Mouse (Mus musculus) kidney, postnatal 10 days (tissue): ENCODE measurements around the gene Rcor2.

Experiments
- DNase-seq: peaks from one replicate; pipeline ENCODE4 v3.0.0; 2021; ENCODE audit warnings: mixed read lengths

The Rcor2 gene

GRCm38 (mm10) chr19:7295071-7295658, 28.0 kb downstream of the Rcor2 start:
- peak; percentile 68 for DNase-seq

DNA sequence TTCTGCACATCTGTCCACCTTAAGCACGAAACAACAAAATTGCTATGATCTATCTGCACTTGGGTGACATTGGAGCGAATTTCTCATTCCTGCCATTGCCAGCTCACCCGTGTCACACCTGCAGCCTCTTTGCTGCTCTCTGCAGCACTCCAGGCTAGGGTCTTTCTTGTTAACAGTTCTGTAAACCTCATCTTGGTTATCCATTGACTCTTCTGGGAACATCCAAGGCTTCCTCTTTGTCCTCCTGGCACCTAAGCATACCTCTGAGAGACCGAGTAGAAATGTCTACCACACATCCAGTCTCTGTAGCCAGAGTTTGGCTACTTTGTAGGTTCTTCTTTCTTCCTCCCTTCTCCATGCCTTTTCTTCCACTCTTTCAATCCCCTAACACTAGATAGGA, 28.8 kb downstream of the Rcor2 start:
- DNase-seq: no peak

GRCm38 (mm10) chr19:7299052-7299451, 31.9 kb downstream of the Rcor2 start:
- no peak for DNase-seq

DNA sequence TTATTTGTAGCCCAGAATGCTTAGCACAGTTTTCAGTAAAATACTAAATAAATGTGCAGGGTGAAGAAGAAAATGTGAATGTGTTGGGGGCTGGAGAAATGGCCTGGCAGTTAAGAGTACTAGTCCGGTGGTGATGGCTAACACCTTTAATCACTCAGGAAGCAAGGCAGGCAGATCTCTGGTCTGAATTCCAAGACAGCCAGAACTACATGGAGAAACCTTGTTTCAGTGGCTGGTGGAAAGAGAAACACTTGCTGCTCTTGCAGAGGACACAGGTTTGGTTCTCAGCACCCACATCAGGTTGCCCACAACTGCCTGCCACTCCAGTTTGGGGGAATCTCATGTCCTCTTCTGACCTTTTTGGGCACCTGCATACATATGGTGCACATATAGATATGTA, 33.0 kb downstream of the Rcor2 start:
- DNase-seq: no peak

DNA sequence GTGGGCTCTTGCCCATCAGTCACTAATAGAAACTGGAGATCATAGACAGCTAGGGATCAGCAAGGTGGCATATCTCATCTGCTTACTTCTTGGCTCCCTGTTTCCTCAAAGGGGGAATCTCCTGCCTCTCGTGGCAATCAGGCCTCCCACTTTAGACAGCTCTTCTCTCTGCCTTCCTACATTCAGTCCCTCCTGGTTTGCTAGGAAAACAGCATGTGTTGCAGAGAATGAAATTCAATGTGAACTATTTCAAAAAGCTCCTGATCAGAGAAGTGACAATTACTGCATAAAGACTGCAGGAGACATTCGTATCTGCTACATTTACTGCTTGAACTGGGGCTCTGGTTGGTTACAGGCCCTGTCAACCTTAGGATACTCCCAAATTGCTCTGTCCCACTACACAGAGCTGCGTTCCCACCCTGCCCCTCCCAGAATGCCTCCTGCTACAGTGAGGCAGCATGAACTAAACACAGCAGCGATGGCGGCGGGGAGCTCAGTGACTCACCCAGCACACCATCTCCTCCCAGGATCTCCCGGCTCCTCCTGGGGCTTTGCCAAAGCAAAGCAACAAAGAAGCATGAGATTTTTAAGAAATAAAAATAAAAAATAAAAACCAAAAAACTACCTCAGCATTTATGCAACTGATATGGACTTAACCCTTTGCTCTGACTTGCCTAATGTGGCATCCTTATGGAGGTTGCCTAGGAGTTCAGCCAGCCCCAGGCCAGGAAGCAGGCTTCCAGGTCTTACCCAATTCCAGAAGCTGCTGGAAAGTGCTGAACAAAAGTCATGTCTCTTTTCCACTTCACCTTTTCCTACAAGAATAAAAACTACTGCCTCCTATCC, 34.7 kb downstream of the Rcor2 start:
- peak; percentile 54 for DNase-seq

DNA sequence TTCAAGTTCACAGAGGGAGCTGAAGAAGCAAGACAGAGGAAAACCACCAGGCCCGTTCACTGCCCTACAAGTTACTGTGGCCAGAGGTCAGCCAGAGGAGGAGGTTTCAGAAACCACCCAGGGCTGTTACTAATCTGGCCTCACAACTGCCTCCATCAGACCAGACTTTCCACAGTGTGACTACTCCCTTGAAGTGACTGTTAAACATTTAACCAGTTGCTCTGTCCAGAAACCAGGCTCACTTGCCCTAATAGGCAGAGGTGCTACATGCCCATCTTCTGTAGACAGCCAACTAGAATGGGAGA, 35.3 kb downstream of the Rcor2 start:
- DNase-seq: peak; percentile 60

GRCm38 (mm10) chr19:7303796-7304195, 36.7 kb downstream of the Rcor2 start:
- no peak for DNase-seq

DNA sequence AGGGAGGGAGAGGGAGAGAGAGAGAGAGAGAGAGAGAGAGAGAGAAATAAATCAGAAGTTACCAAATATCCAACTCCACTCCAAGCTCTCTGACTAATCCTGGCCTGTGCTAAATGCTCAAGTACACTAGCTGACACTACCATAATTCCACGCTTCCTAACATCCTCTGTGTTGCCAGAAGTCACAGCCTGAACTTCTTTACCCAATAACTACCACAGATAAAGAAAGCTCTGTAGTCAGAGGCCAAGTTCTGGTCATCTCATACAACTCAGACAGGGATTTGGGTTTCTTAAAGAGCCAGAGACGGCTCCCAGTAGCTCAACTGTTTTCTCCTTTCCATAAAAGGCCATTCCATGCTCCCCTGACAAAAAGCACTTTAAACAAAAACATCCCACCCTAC, 37.7 kb downstream of the Rcor2 start:
- DNase-seq: no peak

GRCm38 (mm10) chr19:7305380-7306310, 38.5 kb downstream of the Rcor2 start:
- DNase-seq: peak; percentile 59

DNA sequence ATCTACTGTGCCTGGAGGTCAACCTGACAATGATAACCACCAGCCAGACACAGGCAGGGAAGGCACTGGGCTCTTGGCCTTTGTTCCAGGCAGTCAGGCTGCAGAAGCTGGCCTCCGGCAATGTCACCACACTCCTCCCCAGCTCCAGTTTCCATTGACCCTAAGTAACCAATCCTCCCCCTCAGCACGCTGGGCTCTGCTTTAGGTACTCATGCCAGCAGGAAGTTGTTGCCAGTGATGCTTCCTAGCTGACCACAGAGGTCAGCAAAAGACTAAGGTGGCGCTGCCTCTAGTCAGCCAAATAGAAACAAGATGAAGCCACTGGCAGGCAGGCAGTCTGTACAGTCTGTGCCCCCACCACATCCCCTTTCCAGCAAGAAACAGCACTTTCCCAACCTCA, 39.8 kb downstream of the Rcor2 start:
- peak; percentile 44 for DNase-seq

DNA sequence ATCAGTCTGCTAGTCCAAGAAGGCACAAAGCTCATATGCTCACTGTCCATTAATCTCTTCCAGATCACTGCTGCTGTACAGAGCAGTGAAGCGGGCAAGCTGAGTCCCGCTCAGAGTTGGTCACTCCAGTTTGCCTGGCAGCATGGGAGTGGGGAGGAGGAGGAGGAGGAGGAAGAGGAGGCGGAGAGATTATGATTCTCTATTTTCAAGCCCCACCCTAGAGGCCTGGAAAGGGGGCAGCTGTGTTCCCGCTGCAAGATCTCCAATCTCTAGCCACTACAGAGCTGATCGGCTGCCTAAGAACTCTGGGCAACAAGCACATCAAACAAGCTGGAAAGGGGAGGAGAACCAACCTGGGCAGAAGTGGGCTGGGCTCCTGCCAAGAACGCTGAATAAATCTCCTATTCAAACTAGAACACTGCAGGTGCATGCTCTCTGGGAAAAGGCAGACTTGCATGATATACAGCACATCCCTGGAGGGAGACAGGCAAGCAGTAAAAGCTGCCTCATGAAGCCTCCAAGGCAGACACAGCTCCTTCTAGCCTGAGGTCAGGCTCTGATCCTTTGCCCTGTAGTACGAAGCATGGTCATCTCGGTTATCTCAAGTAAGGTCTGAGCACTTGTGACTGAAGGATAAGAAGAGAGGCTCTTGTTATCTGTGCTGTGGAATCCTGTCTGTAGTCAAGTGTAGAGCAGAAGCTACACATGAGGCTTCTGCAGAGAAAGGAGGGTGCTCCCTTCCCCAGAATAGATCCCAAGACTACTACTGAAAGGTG, 41.1 kb downstream of the Rcor2 start:
- peak; percentile 81 for DNase-seq

- DNase-seq: no peak
Measured at GRCm38 (mm10) chr19:7309738-7310330, 42.7 kb downstream of the Rcor2 start.

- peak; percentile 83 for DNase-seq
Measured at GRCm38 (mm10) chr19:7310704-7311103, 43.6 kb downstream of the Rcor2 start.

- DNase-seq: no peak
Measured at GRCm38 (mm10) chr19:7311306-7311705, 44.2 kb downstream of the Rcor2 start.

DNA sequence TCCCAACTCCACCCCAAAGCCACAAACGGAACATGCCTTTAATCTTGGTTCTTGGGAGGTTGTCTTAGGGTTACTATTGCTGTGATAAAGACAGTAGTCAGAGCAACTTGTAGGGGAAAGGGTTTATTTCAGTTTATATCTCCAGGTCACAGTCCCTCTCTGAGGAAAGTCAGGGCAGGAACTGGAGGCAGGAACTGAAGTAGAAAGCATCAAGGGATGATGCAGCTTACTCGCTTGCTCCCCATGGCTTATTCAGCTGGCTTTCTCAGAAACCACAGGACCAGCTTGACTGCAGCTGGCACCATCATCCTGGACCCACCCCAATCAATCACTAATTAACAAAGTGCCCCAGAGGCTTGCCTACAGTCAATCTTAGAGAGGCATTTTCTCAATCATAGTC, 46.5 kb downstream of the Rcor2 start:
- DNase-seq: no peak

GRCm38 (mm10) chr19:7314976-7315586, 48.0 kb downstream of the Rcor2 start:
- peak; percentile 59 for DNase-seq

DNA sequence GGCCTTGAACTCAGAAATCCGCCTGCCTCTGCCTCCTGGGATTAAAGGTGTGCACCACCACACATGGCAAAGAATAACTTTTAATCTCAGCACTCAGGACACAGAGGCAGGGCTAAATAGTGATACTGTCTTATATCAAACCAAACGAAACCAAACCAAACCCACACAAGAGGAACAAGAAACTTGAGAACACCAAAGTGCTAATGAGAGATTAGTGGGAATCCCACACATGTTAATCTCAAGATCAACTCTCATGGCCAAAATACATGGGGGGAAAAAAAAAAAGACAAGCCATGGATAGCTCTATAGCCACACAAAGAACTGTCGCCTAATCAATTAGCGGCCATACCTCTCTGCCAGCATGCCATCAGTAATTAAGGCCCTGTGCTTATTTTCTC, 48.5 kb downstream of the Rcor2 start:
- no peak for DNase-seq

- DNase-seq: no peak
Measured at GRCm38 (mm10) chr19:7316822-7317221, 49.7 kb downstream of the Rcor2 start.

DNA sequence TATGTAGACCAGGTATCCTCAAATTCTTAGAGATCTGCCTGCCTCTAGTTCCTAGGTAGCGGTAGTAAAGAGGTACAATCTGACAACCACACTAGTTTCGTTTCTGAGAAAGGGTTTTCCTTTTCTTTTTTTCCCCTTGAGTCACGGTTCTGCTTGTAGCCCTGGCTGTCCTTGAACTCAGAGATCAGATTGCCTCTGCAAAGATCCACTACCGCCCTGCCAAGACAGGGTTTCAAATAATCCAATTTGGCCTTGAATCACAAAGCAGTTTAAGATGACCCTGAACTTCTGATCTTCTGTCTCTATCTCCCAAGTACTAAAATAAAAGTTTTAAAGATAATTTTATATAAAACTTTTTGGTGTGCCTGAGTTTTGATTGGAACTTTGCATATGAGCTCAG, 50.6 kb downstream of the Rcor2 start:
- no peak for DNase-seq

DNA sequence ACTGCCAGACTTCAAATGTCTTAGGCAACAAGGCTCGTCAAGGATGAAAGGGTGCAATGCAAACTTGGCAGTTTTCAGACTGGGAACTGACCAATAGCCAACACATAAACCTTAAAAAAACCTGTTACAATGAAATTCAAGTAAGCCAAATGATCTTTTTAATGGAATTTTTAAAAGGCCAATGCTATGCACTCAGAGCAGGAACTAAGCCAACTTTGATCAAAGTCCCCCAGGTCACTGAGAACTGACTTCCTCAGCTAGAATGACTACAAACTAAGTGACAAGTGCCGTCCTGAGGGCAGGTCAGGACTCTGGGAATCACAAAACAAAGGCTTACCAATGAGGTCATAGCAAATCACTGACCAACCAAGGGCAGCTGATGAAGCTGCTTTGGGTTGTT, 53.1 kb downstream of the Rcor2 start:
- DNase-seq: no peak

- DNase-seq: no peak
Measured at GRCm38 (mm10) chr19:7321391-7321790, 54.3 kb downstream of the Rcor2 start.
